Mouse (Mus musculus) spleen, postnatal 4 days (tissue): ENCODE measurements around the gene Mgat4e.

ENCODE experiments used
- DNase-seq, 2 experiments: peaks; one replicate each; pipeline ENCODE4 v3.0.0; 2022; ENCODE audit warnings: low spot score in 2 of 2

Gene Mgat4e

GRCm38 (mm10) chr1:134513876-134514590 lies 35.4 kb downstream of the Mgat4e start:
- DNase-seq: no peak

DNA sequence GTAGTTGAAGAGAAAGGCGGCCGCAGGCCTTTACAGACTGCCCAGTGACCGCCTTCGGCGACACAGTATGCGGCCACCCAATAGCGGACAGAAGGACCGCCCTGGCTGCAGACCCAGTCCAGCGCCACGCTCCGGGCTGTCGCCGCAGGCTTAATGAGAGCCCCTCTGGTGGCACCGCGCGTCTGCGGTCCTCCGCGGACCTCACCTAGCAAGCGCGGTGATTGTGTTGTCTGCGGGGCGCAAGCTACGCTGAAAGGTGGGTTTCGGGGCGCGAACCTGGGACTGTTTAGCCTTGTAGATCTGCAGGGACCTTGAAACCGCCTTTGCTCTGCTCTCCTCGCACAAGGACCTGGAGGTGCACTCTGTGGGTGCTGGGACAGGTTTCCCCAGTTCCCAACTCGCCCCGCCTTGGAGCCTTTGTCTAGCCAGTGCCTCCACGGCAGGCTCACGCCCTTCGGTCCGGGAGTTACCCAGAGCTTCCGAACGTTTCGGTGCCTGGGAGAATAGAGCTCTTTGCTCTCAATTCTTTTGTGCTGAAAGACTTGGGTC lies 36.1 kb downstream of the Mgat4e start:
- DNase-seq: no peak

DNA sequence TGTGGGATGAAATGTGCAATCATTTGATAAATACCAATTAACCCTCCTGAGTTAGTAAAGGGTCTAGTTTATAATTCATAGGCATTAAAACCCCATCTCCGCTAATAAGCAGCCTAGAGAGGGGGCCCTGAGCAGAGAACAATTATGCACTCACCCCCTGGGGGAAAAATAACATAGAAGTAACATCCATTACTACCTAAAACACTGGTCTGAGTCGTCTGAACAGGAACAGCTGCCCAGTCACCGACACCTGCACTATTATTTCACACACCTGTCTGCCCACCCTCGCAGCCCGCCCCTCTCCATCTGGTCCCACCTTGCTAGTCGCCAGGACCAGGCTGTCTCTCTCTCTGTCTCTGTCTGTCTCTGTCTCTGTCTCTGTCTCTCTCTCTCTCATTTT lies 36.9 kb downstream of the Mgat4e start:
- DNase-seq: no peak

GRCm38 (mm10) chr1:134512183-134512582 lies 37.3 kb downstream of the Mgat4e start:
- no peak for DNase-seq

- no peak for DNase-seq
These were observed 39.5 kb downstream of the Mgat4e start for GRCm38 (mm10) chr1:134510018-134510417.

- no peak for DNase-seq
These were observed 43.3 kb downstream of the Mgat4e start for GRCm38 (mm10) chr1:134506201-134506600.

DNA sequence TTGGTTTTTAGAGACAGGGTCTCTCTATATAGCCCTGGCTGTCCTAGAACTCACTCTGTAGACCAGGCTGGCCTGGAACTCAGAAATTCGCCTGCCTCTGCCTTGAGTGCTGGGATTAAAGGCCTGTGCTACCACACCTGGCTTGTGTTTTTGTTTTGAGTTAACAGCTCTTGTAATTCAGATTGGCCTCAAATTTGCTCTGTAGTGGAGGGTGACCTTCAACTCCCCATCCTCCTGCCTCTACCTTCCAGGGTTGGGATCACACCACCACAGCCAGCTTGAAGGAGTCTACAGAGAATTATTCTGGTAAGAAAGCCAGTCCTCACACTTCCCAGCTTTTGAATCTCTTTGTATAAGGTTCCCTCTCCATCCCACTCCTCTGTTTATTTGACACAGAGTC lies 48.6 kb downstream of the Mgat4e start:
- no peak for DNase-seq

DNA sequence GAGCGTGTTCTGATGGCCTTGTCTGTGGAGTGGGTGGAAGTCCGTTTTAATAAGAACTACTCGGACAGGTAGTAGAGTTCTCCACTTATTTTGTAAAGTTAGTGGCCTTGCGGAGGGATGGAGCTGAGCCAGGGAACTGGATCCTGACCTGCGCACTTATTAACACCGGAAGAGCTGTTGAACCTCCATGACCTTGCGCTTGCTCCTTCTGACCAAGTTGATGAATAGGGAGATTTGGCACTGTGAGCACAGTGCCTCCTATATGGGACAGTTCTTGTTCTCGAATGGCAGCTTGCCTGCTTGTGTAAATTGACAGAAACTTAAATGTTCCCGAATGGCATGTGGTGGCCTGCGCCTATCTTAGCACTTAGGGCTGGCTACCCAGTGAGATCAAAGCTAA lies 53.5 kb downstream of the Mgat4e start:
- DNase-seq: no peak

- no peak for DNase-seq
These were observed 54.3 kb downstream of the Mgat4e start for GRCm38 (mm10) chr1:134495216-134495539.

- DNase-seq: peak; percentile 99
These were observed 54.9 kb downstream of the Mgat4e start, which contains the start of gene Rabif for GRCm38 (mm10) chr1:134494428-134495215. Rabif (plus strand) TSS chr1:134494648.

GRCm38 (mm10) chr1:134493956-134494355 lies 55.5 kb downstream of the Mgat4e start:
- no peak for DNase-seq

GRCm38 (mm10) chr1:134493496-134493895 lies 56.0 kb downstream of the Mgat4e start:
- DNase-seq: no peak

DNA sequence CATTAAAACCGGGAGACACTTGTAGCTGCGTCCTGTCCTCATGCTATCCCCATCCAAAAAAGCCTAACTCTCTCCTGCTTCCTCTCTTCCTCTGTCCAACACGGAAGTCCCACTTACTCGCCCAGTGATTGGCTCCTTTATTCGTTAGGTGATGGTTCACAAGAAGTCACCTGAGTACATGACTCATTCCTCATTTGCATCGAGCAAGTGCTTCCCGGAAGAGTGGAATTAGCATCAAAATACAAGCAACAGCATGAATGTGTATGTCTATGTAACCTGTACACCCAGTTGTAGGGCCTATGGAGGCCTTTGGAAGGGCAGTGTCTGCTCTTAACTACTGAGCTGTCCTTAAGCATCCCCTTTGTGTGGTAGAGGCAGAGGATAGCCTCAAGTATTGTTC lies 57.2 kb downstream of the Mgat4e start:
- DNase-seq: no peak
